Mouse (Mus musculus): Measurements from ENCODE around the gene Asic2. TPM values are rescaled to one million over a fixed set of nuclear protein-coding genes. Genes with fewer than 3 reads are reported as not detected.

Gene Asic2
- polyA plus RNA-seq, 1 experiment = not detected

DNA sequence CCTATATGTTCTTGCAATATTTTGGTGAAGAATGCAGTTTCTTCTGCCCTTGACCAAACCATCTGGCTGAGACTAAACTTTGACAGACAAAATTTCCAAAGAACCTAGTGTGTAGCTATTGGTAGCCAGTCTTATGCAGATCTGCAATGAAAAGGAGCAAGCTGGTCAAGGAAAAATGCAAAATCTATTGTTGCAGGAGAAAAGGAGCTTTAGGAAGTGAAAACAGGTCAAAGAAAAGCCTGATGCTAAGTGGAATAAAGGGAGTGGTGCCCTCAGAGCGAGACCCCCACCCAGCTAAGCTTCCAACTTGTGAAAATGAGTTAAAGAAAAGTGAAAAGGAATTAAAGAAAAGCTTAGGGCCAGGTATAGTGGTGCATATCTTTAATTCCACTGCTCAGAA, 135.9 kb downstream of the Asic2 start:
- no peak overlapping the region for H3K4me3 ChIP-seq (replicated peaks)
- H3K27me3 ChIP-seq (ENCODE audit: control insufficient read depth) = no peaks in the 10 kb centered on the region
- no peaks in the 10 kb centered on the region for H3K36me3 ChIP-seq (ENCODE audit: control insufficient read depth)
- H3K4me1 ChIP-seq (ENCODE audit: control insufficient read depth) = no peaks in the 10 kb centered on the region
- H3K9me3 ChIP-seq (ENCODE audit: control insufficient read depth, low read length) = no peaks in the 10 kb centered on the region
- TF ChIP-seq TAL1 (IDR thresholded peaks at IDR 0.05; ENCODE audit: low read length) = no peak
- no peak for TF ChIP-seq GATA1 (IDR thresholded peaks at IDR 0.05; ENCODE audit: low read length)

DNA sequence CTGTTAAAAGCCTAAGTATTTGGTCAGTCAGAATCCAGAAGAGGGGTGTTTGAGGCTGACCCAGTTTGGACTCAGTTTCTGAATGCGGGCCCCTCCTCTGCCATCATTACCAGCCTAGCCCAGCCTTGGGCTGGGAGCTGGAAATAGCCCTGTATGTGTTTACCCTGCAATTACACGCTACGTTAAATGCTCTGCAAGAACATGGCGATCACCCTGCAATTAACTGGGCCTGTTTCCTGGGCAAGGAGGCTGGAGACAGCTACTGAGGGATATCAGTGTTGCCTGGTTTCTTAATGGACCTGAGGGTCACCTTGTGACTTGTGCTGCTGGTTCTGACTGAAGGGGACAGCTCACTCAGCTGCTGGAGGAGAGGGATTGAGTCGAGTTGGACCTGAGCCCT, 151.7 kb downstream of the Asic2 start:
- H3K9me3 ChIP-seq (ENCODE audit: control insufficient read depth, low read length) = no peaks in the 10 kb centered on the region; the same call in 1 of the 2 replicates
- no peaks in the 10 kb centered on the region for H3K4me1 ChIP-seq (ENCODE audit: control insufficient read depth)
- H3K4me3 ChIP-seq (replicated peaks) = no peak overlapping the region
- TF ChIP-seq GATA1 (IDR thresholded peaks at IDR 0.05; ENCODE audit: low read length) = no peak
- TF ChIP-seq TAL1 (IDR thresholded peaks at IDR 0.05; ENCODE audit: low read length) = no peak
- H3K36me3 ChIP-seq (ENCODE audit: control insufficient read depth) = no peaks in the 10 kb centered on the region
- no peaks in the 10 kb centered on the region for H3K27me3 ChIP-seq (ENCODE audit: control insufficient read depth)

DNA sequence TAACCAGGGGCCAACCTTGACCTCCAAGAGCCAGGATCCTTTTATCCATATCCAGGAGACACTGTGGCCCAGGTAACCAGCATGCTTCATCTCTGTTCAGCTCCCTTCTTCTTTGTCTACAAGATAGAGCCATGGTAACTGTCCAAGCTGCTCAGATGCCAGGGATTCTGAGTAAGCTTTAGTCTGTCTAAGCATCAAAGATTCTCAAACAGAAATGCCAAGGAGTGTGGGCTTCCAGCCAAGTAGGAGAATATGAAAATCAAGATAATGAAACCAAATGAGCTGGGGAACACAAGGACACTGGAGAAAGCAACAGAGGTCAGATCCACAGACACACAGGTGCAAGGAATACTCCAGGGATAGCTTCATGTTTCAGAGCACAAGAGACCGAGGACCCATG, 153.4 kb downstream of the Asic2 start:
- H3K9me3 ChIP-seq (ENCODE audit: control insufficient read depth, low read length) = peaks cover 3% of the 10 kb centered on the region
- no peaks in the 10 kb centered on the region for H3K4me1 ChIP-seq (ENCODE audit: control insufficient read depth)
- no peak for TF ChIP-seq TAL1 (IDR thresholded peaks at IDR 0.05; ENCODE audit: low read length)
- TF ChIP-seq GATA1 (IDR thresholded peaks at IDR 0.05; ENCODE audit: low read length) = no peak
- H3K36me3 ChIP-seq (ENCODE audit: control insufficient read depth) = no peaks in the 10 kb centered on the region
- no peaks in the 10 kb centered on the region for H3K27me3 ChIP-seq (ENCODE audit: control insufficient read depth)
- no peak overlapping the region for H3K4me3 ChIP-seq (replicated peaks)

GRCm38 (mm10) chr11:81806905-81807659, 161.2 kb downstream of the Asic2 start:
- no peaks in the 10 kb centered on the region for H3K27me3 ChIP-seq (ENCODE audit: control insufficient read depth)
- H3K4me3 ChIP-seq (replicated peaks) = no peak overlapping the region
- TF ChIP-seq TAL1 (IDR thresholded peaks at IDR 0.05; ENCODE audit: low read length) (no peak), GATA1 (IDR thresholded peaks at IDR 0.05; ENCODE audit: low read length) (no peak)
- H3K9me3 ChIP-seq (ENCODE audit: control insufficient read depth, low read length) = peaks cover 3% of the 10 kb centered on the region
- no peaks in the 10 kb centered on the region for H3K4me1 ChIP-seq (ENCODE audit: control insufficient read depth)
- H3K36me3 ChIP-seq (ENCODE audit: control insufficient read depth) = no peaks in the 10 kb centered on the region

DNA sequence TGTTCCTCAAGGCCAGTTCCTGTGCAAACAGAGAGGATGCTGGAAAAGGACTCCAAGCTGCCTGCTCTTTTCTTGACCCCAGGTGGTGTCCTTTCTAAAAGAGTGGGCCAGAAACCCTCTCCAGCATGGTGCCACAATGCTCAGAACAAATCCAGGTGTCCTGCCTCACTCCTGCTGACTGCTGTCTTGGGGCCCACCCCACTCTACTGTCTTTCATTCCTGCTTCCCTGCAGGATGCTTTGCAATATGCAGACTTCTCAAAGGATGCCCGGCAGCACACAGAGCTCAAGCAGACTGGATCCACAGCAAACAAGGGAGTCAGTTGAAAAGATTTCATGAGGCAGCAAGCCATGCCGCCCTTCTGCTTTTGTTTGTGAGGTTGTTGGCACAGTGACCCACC, 164.7 kb downstream of the Asic2 start:
- Histone ChIP-seq H3K36me3 (ENCODE audit: control insufficient read depth) (no peaks in the 10 kb centered on the region), H3K4me1 (ENCODE audit: control insufficient read depth) (no peaks in the 10 kb centered on the region), H3K9me3 (ENCODE audit: control insufficient read depth, low read length) (peaks cover 2% of the 10 kb centered on the region; the same call in 1 of the 2 replicates), H3K27me3 (ENCODE audit: control insufficient read depth) (no peaks in the 10 kb centered on the region), H3K4me3 (replicated peaks) (no peak overlapping the region)
- TF ChIP-seq GATA1 (IDR thresholded peaks at IDR 0.05; ENCODE audit: low read length) (no peak), TAL1 (IDR thresholded peaks at IDR 0.05; ENCODE audit: low read length) (no peak)

- Histone ChIP-seq H3K27me3 (ENCODE audit: control insufficient read depth) (no peaks in the 10 kb centered on the region), H3K4me3 (replicated peaks) (no peak overlapping the region), H3K4me1 (ENCODE audit: control insufficient read depth) (no peaks in the 10 kb centered on the region), H3K9me3 (ENCODE audit: control insufficient read depth, low read length) (peaks cover 2% of the 10 kb centered on the region; the same call in 1 of the 2 replicates), H3K36me3 (ENCODE audit: control insufficient read depth) (no peaks in the 10 kb centered on the region)
- TF ChIP-seq TAL1 (IDR thresholded peaks at IDR 0.05; ENCODE audit: low read length) = no peak
These were observed 165.6 kb downstream of the Asic2 start for GRCm38 (mm10) chr11:81802614-81803013.

GRCm38 (mm10) chr11:81800899-81801298, 167.4 kb downstream of the Asic2 start:
- Histone ChIP-seq H3K4me1 (ENCODE audit: control insufficient read depth) (no peaks in the 10 kb centered on the region), H3K27me3 (ENCODE audit: control insufficient read depth) (no peaks in the 10 kb centered on the region), H3K9me3 (ENCODE audit: control insufficient read depth, low read length) (0 out of 2 replicates have a peak, but pooled peaks cover 2% of the 10 kb centered on the region), H3K36me3 (ENCODE audit: control insufficient read depth) (no peaks in the 10 kb centered on the region), H3K4me3 (replicated peaks) (no peak overlapping the region)
- TF ChIP-seq GATA1 (IDR thresholded peaks at IDR 0.05; ENCODE audit: low read length) = no peak
- no peak for TF ChIP-seq TAL1 (IDR thresholded peaks at IDR 0.05; ENCODE audit: low read length)

DNA sequence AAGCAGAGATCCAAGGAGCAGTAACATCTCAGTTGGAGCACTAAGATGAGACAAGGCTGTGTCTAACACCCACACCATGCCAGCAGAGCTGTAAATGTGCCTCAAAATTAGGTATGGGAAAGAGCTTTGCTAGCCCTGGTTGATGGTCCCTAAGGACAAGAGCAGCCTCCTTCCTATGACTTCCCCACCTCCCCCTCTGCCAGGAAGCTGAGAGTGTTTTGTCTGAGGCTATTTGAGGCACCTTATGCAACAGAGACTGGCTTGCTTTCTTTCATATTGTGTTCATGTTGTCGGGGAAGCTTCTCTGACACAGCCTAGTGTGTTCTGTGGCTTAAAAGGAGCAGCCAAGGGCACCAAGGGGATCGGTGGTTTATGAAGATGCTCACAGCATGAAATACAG, 174.7 kb downstream of the Asic2 start:
- no peaks in the 10 kb centered on the region for H3K4me1 ChIP-seq (ENCODE audit: control insufficient read depth)

DNA sequence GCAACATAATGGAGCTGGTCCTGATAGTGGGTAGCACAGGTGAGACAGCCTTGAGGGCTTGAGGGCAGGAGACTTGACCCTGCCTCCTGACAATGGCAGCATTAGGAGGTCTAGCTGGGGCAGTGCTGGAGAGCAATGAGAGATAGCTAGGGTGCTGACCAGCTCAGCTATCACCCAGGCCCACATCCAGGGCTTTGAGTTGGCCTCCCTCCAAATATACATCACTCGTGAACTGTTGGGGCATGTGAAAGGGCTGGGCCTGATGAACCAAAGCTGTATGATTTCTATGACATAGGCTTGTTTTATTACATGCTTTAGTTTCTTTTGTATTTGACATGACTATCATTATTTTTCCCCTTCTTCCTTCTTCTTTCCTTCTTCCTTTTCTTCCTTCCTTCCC, 176.7 kb downstream of the Asic2 start:
- Histone ChIP-seq H3K4me3 (replicated peaks) (no peak overlapping the region), H3K36me3 (ENCODE audit: control insufficient read depth) (no peaks in the 10 kb centered on the region), H3K27me3 (ENCODE audit: control insufficient read depth) (no peaks in the 10 kb centered on the region), H3K9me3 (ENCODE audit: control insufficient read depth, low read length) (no peaks in the 10 kb centered on the region), H3K4me1 (ENCODE audit: control insufficient read depth) (no peaks in the 10 kb centered on the region)
- TF ChIP-seq TAL1 (IDR thresholded peaks at IDR 0.05; ENCODE audit: low read length) = no peak
- TF ChIP-seq GATA1 (IDR thresholded peaks at IDR 0.05; ENCODE audit: low read length) = no peak

More for the DNA sequence above, 174.7 kb downstream of the Asic2 start:
- no peaks in the 10 kb centered on the region for H3K27me3 ChIP-seq (ENCODE audit: control insufficient read depth)
- H3K36me3 ChIP-seq (ENCODE audit: control insufficient read depth) = no peaks in the 10 kb centered on the region
- H3K4me3 ChIP-seq (replicated peaks) = no peak overlapping the region
- H3K9me3 ChIP-seq (ENCODE audit: control insufficient read depth, low read length) = no peaks in the 10 kb centered on the region
- no peak for TF ChIP-seq TAL1 (IDR thresholded peaks at IDR 0.05; ENCODE audit: low read length)
- TF ChIP-seq GATA1 (IDR thresholded peaks at IDR 0.05; ENCODE audit: low read length) = no peak

DNA sequence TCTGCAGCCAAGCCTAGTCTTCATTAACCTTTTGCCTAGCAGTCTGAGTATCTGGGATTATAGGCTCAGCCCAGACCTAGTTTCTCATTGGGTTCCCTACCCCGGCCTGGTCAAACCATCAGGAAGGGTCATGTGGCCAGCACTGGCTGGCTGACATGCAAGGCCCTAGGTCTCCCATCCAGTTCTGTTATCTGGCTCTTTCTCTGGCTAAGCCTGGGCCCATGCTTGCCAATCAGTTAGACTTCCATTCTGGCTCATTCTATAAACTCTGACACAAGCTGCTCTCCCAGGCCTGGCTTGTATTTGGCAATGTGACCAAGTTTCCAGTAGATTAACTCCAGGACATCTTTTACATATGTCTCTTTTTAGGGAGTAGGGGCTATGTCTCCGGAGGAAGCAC, 187.7 kb downstream of the Asic2 start:
- TF ChIP-seq TAL1 (IDR thresholded peaks at IDR 0.05; ENCODE audit: low read length) (no peak), GATA1 (IDR thresholded peaks at IDR 0.05; ENCODE audit: low read length) (no peak)
- Histone ChIP-seq H3K36me3 (ENCODE audit: control insufficient read depth) (no peaks in the 10 kb centered on the region), H3K4me3 (replicated peaks) (no peak overlapping the region), H3K4me1 (ENCODE audit: control insufficient read depth) (no peaks in the 10 kb centered on the region), H3K27me3 (ENCODE audit: control insufficient read depth) (no peaks in the 10 kb centered on the region), H3K9me3 (ENCODE audit: control insufficient read depth, low read length) (no peaks in the 10 kb centered on the region)
